Mouse (Mus musculus) neural tube, embryonic 11.5 days (tissue): ENCODE data around the gene Tmem189. TPM values are rescaled to one million over a fixed set of nuclear protein-coding genes. Genes with fewer than 3 reads are reported as not detected.
A peak's percentile ranks its signal among the peaks of the same experiment; 100 is the strongest.

ENCODE experiments used
- ATAC-seq: fragments of 200-750 bp; cut with Nextera tagmentation; 2 replicates; pipeline ENCODE4 v1.8.0; 2017; ENCODE audit warnings: moderate number of reproducible peaks, mild to moderate bottlenecking, moderate TSS enrichment, moderate library complexity; ENCODE audit not compliant: insufficient read depth, low FRiP score, low TSS enrichment
- DNase-seq: peaks from one replicate; pipeline ENCODE4 v3.0.0-alpha.2; 2015; ENCODE audit warnings: low spot score
- H3K27ac ChIP-seq: fragments of 300-500 bp; sonication (generic); 2 replicates; pipeline ENCODE4 v1.5.1; 2014; ENCODE audit warnings: low read depth, mild to moderate bottlenecking, low read length
- H3K27me3 ChIP-seq: fragments of 300-500 bp; sonication (generic); 2 replicates; pipeline ENCODE4 v1.6.1; 2014; ENCODE audit warnings: mild to moderate bottlenecking, low read length, mixed read lengths; ENCODE audit not compliant: control insufficient read depth, insufficient read depth
- H3K36me3 ChIP-seq: fragments of 300-500 bp; sonication (generic); 2 replicates; pipeline ENCODE4 v1.6.1; 2014; ENCODE audit warnings: mild to moderate bottlenecking, low read length, moderate library complexity, mixed read lengths; ENCODE audit not compliant: control insufficient read depth, insufficient read depth
- H3K4me1 ChIP-seq: fragments of 300-500 bp; sonication (generic); 2 replicates; pipeline ENCODE4 v1.6.1; 2014; ENCODE audit warnings: low read length, mixed read lengths; ENCODE audit not compliant: control insufficient read depth, insufficient read depth
- H3K4me2 ChIP-seq: fragments of 300-500 bp; sonication (generic); 2 replicates; pipeline ENCODE4 v1.6.1; 2014; ENCODE audit warnings: low read depth, mild to moderate bottlenecking, moderate library complexity
- H3K4me3 ChIP-seq: fragments of 300-500 bp; sonication (generic); 2 replicates; pipeline ENCODE4 v1.5.1; 2014; ENCODE audit warnings: low read depth, low read length
- H3K9ac ChIP-seq: fragments of 300-500 bp; sonication (generic); 2 replicates; pipeline ENCODE4 v1.6.1; 2014; ENCODE audit warnings: mild to moderate bottlenecking, low read length
- H3K9me3 ChIP-seq: fragments of 300-500 bp; sonication (generic); 2 replicates; pipeline ENCODE4 v1.6.1; 2016; ENCODE audit warnings: low read length; ENCODE audit not compliant: control insufficient read depth
- WGBS: fragments of 180-500 bp; shearing (Covaris S2); extraction: QIAGEN DNeasy Blood & Tissue Kit; methylation state at CpG from one replicate; pipeline ENCODE4 v1.1.7; 2014; 5-methylcytosine and 5-hydroxymethylcytosine counted together
- polyA plus RNA-seq: library from polyadenylated mRNA; unstranded; fragments of >200 nt; fragmentation: Nextera tagmentation; extraction: Ambion mirVana; gene quantifications from 2 replicates; pipeline ENCODE4 v1.2.1, GENCODE M21; 2014

Tmem189 gene
- polyA plus RNA-seq, 1 experiment from 2014 or later = 40.4 TPM

DNA sequence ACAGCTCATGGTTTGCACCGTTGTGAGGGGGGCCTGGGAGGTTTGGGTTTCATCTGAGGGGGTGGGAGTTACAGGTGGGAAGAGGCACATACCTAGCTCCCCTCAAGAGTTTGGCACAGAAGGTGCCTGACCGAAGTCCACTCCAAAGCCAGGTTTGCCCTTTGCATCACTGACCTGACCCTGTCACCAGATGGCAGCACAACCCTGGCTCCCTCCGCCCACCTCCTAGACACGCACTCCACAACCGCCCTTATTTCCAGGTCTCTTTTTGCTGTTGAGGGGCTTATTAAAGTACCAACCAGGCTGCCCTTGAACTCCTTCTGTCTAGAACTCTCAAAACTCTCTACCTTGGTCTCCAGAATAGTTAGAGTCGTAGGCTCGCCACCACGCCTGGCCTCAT lies 48.3 kb downstream of the Tmem189 start:
- Histone ChIP-seq H3K27ac (no peak overlapping the region), H3K4me1 (no peaks in the 10 kb centered on the region), H3K27me3 (no peaks in the 10 kb centered on the region), H3K9me3 (no peaks in the 10 kb centered on the region), H3K4me3 (no peak overlapping the region), H3K4me2 (no peak overlapping the region), H3K36me3 (0 out of 2 replicates have a peak, but pooled peaks cover 2% of the 10 kb centered on the region), H3K9ac (no peak overlapping the region)
- peak; percentile 40 for DNase-seq
- no peak for ATAC-seq
- WGBS = 55% methylated on average over 8 of the region's 8 CpGs

DNA sequence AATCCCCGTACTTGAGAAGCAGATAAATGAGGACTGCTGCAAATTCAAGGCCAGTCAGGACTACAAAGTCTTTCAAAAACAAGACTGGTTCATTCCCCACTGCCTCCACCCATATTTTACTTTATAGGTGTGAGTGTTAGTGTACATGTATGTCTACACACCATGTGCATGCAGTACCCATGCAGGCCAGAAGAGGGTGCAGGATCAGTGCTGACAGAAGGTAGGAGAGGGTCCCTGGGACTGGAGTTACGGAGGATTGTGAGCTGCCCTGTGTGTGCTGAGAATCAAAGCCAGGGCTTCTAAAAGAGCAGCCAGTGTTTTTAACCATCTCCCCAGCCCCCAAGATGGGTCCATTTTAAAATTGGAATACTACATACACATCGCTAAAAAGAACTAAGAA lies 49.3 kb downstream of the Tmem189 start:
- no peaks in the 10 kb centered on the region for H3K27me3 ChIP-seq
- H3K9ac ChIP-seq = no peak overlapping the region
- WGBS = 73% methylated on average over 3 of the region's 3 CpGs
- ATAC-seq = no peak
- no peak overlapping the region for H3K4me2 ChIP-seq
- DNase-seq = no peak
- H3K4me1 ChIP-seq = no peaks in the 10 kb centered on the region
- no peaks in the 10 kb centered on the region for H3K9me3 ChIP-seq
- H3K4me3 ChIP-seq = no peak overlapping the region
- H3K27ac ChIP-seq = no peak overlapping the region
- 0 out of 2 replicates have a peak, but pooled peaks cover 2% of the 10 kb centered on the region for H3K36me3 ChIP-seq

DNA sequence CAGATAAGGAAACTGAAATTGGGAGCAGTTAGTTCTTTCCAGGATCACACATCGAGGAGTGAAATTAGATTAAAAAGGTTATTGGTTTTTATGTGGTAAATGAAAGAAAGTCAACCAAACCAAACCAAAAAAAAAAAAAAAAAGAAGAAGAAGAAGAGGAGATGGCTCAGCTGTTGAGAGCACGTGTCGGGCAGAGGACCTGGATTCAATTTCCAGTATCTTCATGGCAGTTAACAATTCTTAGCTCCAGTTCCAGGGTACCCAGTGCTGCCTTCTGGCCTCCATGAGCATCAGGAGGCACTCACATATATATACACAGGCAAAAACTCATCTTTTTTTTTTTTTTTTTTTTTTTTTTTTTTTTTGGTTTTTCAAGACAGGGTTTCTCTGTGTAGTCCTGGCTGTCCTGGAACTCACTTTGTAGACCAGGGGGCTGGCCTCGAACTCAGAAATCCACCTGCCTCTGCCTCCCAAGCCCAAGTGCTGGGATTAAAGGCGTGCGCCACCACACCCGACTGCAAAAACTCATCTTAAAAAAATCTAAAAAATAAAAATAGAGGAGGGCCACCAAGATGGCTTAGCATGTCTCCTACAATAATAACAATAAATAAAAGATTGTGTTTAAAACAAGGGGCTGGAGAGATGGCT lies 54.6 kb downstream of the Tmem189 start:
- no peak for ATAC-seq
- Histone ChIP-seq H3K9ac (no peak overlapping the region), H3K4me1 (peaks cover 12% of the 10 kb centered on the region), H3K4me2 (peak overlapping the region; percentile 38), H3K4me3 (no peak overlapping the region), H3K27ac (no peak overlapping the region), H3K36me3 (no peaks in the 10 kb centered on the region), H3K27me3 (no peaks in the 10 kb centered on the region), H3K9me3 (no peaks in the 10 kb centered on the region)
- no peak for DNase-seq
- WGBS = 83% methylated on average over 7 of the region's 7 CpGs

DNA sequence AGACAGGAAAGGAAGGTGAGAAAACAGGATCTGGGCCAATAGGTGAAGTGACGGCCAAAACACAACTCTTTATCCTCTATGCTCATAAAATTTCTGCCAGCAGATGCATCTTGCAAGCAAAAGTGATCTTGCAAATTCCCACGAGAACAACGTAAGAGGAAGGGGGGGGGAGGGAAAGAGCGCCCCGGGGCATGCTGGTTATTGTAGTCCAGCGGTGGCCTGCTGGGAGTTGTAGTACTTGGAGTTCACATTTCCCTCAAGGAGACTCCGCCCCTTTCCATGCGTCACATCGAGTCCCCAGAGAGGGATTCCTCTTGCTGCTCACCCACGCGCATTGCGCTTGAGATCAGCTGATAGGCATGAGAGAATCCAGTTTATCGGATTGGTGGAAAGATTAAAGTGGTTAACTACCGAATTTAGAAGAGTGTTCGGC lies 55.3 kb downstream of the Tmem189 start:
- no peaks in the 10 kb centered on the region for H3K36me3 ChIP-seq
- H3K9ac ChIP-seq = peak overlapping the region; percentile 3; the same call in 1 of the 2 replicates
- peak overlapping the region; percentile 38 for H3K4me2 ChIP-seq
- peak; percentile 97 for DNase-seq
- 1% methylated on average over 15 of the region's 15 CpGs for WGBS
- no peaks in the 10 kb centered on the region for H3K27me3 ChIP-seq
- H3K27ac ChIP-seq = peak overlapping the region; percentile 1; the same call in 1 of the 2 replicates
- ATAC-seq = peak; percentile 62
- no peaks in the 10 kb centered on the region for H3K9me3 ChIP-seq
- H3K4me1 ChIP-seq = peaks cover 17% of the 10 kb centered on the region
- no peak overlapping the region for H3K4me3 ChIP-seq

DNA sequence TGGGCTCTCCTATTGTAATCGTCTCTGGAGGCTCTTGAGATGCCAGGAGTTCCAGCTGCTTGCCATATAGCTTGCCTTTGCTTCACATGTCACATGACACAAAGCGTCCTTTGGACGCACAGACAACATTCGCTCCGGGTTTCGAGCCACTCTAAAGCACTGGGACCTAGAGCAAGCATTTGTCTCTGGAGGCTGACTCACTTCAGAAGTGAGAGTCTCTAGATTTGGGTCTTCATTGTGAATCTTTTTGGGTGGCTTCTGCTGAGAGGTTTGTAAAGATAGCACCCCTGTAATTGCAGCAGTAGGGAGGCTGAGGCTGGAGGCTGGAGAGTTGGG lies 56.1 kb downstream of the Tmem189 start:
- ATAC-seq (no peak), DNase-seq (no peak)
- Histone ChIP-seq H3K9me3 (no peaks in the 10 kb centered on the region), H3K4me2 (no peak overlapping the region), H3K27ac (no peak overlapping the region), H3K36me3 (no peaks in the 10 kb centered on the region), H3K9ac (no peak overlapping the region), H3K27me3 (no peaks in the 10 kb centered on the region), H3K4me3 (no peak overlapping the region), H3K4me1 (peaks cover 25% of the 10 kb centered on the region)
- 88% methylated on average over 6 of the region's 6 CpGs for WGBS

DNA sequence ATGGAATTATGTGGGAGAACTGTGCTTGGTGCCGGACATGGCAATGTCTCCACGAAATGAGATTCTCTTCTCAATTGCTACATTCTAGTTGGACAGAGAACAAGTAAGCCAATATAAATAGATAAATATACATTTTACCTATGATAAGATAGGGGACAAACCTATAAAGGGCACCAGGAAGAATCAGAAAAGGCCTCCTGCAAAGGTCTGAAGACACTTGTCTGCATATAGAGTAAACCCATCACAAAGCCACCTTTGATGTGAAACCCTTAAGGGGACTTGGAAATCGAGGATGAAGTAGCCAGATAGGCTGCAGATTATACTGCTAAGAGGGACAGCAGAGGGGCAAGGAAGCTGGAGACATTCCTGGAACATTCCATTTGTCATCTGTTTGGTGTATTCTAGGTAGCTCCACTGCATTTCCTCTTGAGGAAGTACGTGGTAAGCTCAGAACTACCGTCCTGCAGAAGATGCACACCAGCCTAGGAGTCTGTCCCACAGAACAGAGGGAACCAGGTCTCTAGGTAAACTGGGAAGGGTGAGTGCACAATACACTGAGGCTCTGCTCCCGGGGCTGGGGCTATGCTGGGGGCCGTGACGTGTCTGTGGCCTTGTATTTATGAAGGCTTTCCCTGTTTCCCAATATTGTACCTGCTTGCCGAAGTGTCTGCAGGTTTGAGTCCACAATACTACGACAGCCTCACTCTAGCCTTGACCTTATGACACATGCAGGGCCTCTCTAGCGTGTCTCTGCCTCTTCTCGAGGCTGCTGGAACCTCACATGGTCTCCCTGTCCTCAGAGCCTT lies 56.7 kb downstream of the Tmem189 start:
- no peak overlapping the region for H3K27ac ChIP-seq
- no peak overlapping the region for H3K4me3 ChIP-seq
- H3K4me1 ChIP-seq = peaks cover 26% of the 10 kb centered on the region
- 82% methylated on average over 12 of the region's 12 CpGs for WGBS
- 0 out of 2 replicates have a peak, but pooled peaks cover 2% of the 10 kb centered on the region for H3K36me3 ChIP-seq
- DNase-seq (no peak), ATAC-seq (no peak)
- H3K9me3 ChIP-seq = no peaks in the 10 kb centered on the region
- no peaks in the 10 kb centered on the region for H3K27me3 ChIP-seq
- peak overlapping the region; percentile 71; the same call in 1 of the 2 replicates for H3K4me2 ChIP-seq
- peak overlapping the region; percentile 91 for H3K9ac ChIP-seq

DNA sequence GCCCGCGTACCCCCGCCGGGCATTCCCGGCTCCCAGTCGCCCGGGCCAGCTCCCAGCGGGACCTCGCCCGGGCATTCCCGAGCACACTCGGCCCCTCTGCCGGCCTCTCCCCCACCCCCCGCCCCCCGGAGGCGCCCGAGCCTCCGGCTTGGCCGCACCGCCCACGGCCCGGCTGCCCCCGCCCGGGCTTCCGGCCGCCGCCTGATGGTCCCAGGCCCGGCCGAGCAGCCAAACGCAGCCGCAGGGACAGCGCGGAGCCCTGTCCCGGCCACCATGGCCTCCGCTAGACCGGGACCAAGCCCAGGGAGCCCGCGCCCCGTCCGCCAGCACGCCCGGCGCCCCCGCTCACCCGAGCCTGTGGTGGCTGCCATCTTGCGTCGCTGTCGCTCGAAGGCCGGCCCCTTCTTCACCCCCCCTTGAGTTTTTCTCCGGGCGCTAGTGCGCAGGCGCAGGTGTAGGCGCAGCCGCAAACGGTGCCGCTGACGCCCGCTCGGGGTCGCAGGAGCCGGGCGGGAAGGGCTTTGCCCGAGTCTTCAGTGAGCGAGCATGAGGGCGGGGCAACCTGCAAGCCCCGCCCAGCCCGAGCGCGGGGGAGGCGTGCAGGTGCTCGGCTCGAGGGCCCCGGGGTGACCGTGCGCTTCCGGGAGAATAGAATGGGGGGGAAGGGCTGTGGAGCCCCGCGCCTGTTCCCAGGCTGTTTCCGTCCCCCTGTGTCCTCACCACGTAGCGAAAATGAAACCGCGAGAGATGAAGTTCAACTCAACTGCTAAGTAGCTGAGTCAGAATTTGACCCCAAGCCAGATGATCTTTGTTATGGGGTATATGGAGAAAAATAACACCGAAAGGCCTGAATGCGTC lies 57.8 kb downstream of the Tmem189 start, which contains the start of gene Ube2v1:
Ube2v1 (minus strand) TSS at position 505 of the 858 bp plus-strand sequence.
- Histone ChIP-seq H3K36me3 (0 out of 2 replicates have a peak, but pooled peaks cover 2% of the 10 kb centered on the region), H3K4me3 (peak within 1 kb of the TSS; percentile 97), H3K4me2 (peak within 1 kb of the TSS; percentile 71), H3K9me3 (no peaks in the 10 kb centered on the region), H3K4me1 (peaks cover 26% of the 10 kb centered on the region), H3K27ac (peak within 1 kb of the TSS; percentile 83), H3K27me3 (no peaks in the 10 kb centered on the region), H3K9ac (peak within 1 kb of the TSS; percentile 91)
- DNase-seq = peak; percentile 99
- peak; percentile 81 for ATAC-seq
- 2% methylated on average over 85 of the region's 87 CpGs for WGBS

DNA sequence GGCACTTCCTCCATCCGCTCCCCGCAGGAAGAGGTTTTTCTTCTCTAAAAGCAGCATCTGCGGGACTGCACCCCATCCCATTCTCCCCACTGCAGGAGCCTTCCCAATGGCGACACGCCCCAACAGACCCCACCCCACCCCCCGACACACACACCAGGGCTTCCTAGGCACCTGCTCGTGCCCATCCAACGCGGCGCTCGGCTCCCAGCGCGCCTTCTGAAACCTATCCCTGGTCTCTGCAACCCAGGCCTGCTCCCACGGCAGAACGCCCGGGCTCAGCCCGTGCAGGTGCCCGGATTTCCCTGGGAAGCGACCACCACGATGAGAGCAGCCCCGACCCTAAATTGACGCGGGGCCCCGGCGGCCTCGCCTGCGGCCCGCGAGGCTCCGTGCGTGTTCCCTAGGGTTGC lies 58.4 kb downstream of the Tmem189 start:
- Histone ChIP-seq H3K9me3 (no peaks in the 10 kb centered on the region), H3K4me3 (peak overlapping the region; percentile 97), H3K27ac (peak overlapping the region; percentile 83), H3K27me3 (no peaks in the 10 kb centered on the region), H3K4me2 (peak overlapping the region; percentile 71), H3K36me3 (0 out of 2 replicates have a peak, but pooled peaks cover 2% of the 10 kb centered on the region), H3K9ac (peak overlapping the region; percentile 91), H3K4me1 (peaks cover 26% of the 10 kb centered on the region)
- peak; percentile 18; the same call in 1 of the 2 replicates for ATAC-seq
- no peak for DNase-seq
- WGBS = under 1% methylated on average over 31 of the region's 31 CpGs
